11 mouse cellular contexts compared by ENCODE assay signal in the genomic region with DNA sequence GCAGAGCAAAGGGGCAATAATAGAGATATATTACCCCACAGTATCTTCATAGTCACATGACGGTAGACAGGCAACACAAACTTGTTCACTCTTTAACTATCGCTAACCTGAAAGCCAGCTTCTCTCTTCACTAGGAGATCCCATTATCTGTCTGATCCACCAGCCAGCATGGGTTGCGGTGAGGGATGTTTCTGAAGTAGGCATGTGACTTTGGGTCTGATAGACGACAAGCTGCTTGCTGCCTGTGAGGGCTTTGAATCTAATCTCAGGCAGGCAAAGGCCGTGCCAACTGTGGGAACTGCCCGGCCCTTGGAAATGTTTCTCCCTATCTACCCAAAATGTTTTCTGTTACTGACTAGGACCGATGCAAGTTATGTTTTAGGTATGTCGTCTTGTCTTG. TPM values are rescaled to one million over a fixed set of nuclear protein-coding genes. Genes with fewer than 3 reads are reported as not detected.
DNase-seq lines count a peak whose midpoint lies in the region; ATAC-seq and TF ChIP-seq lines count a peak whose summit lies in the region.
"Had no signal": no experiment of that assay in that cellular context is flagged by ENCODE, and none has a peak within 500 bp of the region (broad histone marks: within the 10 kb centered on the region; RNA-seq: fewer than 3 reads in every experiment).

No protein-coding gene starts in this region.

- peak overlapping the region; percentile 80; the same call in 1 of the 2 replicates for H3K4me2 ChIP-seq in stomach, embryonic 15.5 days
- H3K4me2 ChIP-seq in stomach, postnatal 0 days (replicated peaks; ENCODE audit: low read depth) = no peak overlapping the region
- H3K4me2 ChIP-seq in intestine, embryonic 15.5 days (replicated peaks) = peak overlapping the region; percentile 85; the same call in 1 of the 2 replicates
- no peak overlapping the region for H3K4me2 ChIP-seq in forebrain, embryonic 16.5 days (ENCODE audit: low read length)

- 81% methylated on average over 8 of the region's 8 CpGs for WGBS in stomach, embryonic 15.5 days
- 79% methylated on average over 8 of the region's 8 CpGs for WGBS in stomach, postnatal 0 days
- 82% methylated on average over 8 of the region's 8 CpGs for WGBS in intestine, embryonic 15.5 days
- 87% methylated on average over 8 of the region's 8 CpGs for WGBS in forebrain, embryonic 16.5 days

- no peaks in the 10 kb centered on the region for H3K27me3 ChIP-seq in stomach, embryonic 15.5 days (replicated peaks)
- H3K27me3 ChIP-seq in stomach, postnatal 0 days (ENCODE audit: control insufficient read depth, insufficient read depth, low read length) = no peaks in the 10 kb centered on the region
- H3K27me3 ChIP-seq in intestine, embryonic 15.5 days (replicated peaks) = no peaks in the 10 kb centered on the region
- no peaks in the 10 kb centered on the region for H3K27me3 ChIP-seq in forebrain, embryonic 16.5 days (replicated peaks; ENCODE audit: control insufficient read depth, insufficient read depth, low read length)
- H3K27me3 ChIP-seq: embryonic facial prominence, embryonic 12.5 days had no signal

- H3K4me3 ChIP-seq in stomach, embryonic 15.5 days (replicated peaks) = no peak overlapping the region
- no peak overlapping the region for H3K4me3 ChIP-seq in stomach, postnatal 0 days (ENCODE audit: low read depth, low read length)
- H3K4me3 ChIP-seq in intestine, embryonic 15.5 days (replicated peaks) = no peak overlapping the region
- no peak overlapping the region for H3K4me3 ChIP-seq in forebrain, embryonic 16.5 days (replicated peaks; ENCODE audit: low read length)

- no peak overlapping the region for H3K27ac ChIP-seq in stomach, embryonic 15.5 days
- H3K27ac ChIP-seq in stomach, postnatal 0 days (replicated peaks) = no peak overlapping the region
- no peak overlapping the region for H3K27ac ChIP-seq in intestine, embryonic 15.5 days
- no peak overlapping the region for H3K27ac ChIP-seq in forebrain, embryonic 16.5 days (ENCODE audit: low read length)
- H3K27ac ChIP-seq: embryonic facial prominence, embryonic 12.5 days had no signal

- no peaks in the 10 kb centered on the region; the same call in 1 of the 2 replicates for H3K4me1 ChIP-seq in stomach, embryonic 15.5 days
- 0 out of 2 replicates have a peak, but pooled peaks cover 3% of the 10 kb centered on the region for H3K4me1 ChIP-seq in stomach, postnatal 0 days (replicated peaks; ENCODE audit: control insufficient read depth, insufficient read depth)
- H3K4me1 ChIP-seq in intestine, embryonic 15.5 days (replicated peaks) = no peaks in the 10 kb centered on the region; the same call in none of the 2 replicates
- H3K4me1 ChIP-seq in forebrain, embryonic 16.5 days (replicated peaks; ENCODE audit: control insufficient read depth, insufficient read depth, low read length) = peaks cover 4% of the 10 kb centered on the region; the same call in 1 of the 2 replicates
- H3K4me1 ChIP-seq: embryonic facial prominence, embryonic 12.5 days had no signal

- H3K9me3 ChIP-seq in stomach, embryonic 15.5 days = no peaks in the 10 kb centered on the region
- H3K9me3 ChIP-seq in stomach, postnatal 0 days (ENCODE audit: control insufficient read depth, low read length) = no peaks in the 10 kb centered on the region
- no peaks in the 10 kb centered on the region for H3K9me3 ChIP-seq in intestine, embryonic 15.5 days
- H3K9me3 ChIP-seq in forebrain, embryonic 16.5 days (ENCODE audit: control insufficient read depth, low read length) = no peaks in the 10 kb centered on the region
- H3K9me3 ChIP-seq: embryonic facial prominence, embryonic 12.5 days had no signal

- peak; percentile 24 for DNase-seq in kidney, adult 9 months
- no peak for DNase-seq in kidney, adult 8-10 months
- no peak for DNase-seq in stomach, postnatal 0 days (ENCODE audit: low spot score)
- DNase-seq in right cerebral cortex, adult 2 months (ENCODE audit: low spot score in 2 of 2) = no peak
- DNase-seq in gastrocnemius, postnatal 4 days (ENCODE audit: low spot score in 2 of 2) = no peak
- DNase-seq: right cerebral cortex, postnatal 25 days; thymus, adult 2 months had no signal

- H3K9ac ChIP-seq in stomach, embryonic 15.5 days = no peak overlapping the region
- H3K9ac ChIP-seq in stomach, postnatal 0 days (ENCODE audit: low read length) = no peak overlapping the region
- H3K9ac ChIP-seq in intestine, embryonic 15.5 days = no peak overlapping the region
- H3K9ac ChIP-seq in forebrain, embryonic 16.5 days (replicated peaks; ENCODE audit: low read depth, low read length) = no peak overlapping the region
- H3K9ac ChIP-seq: embryonic facial prominence, embryonic 12.5 days had no signal

- 0 out of 2 replicates have a peak, but pooled peaks cover 11% of the 10 kb centered on the region for H3K36me3 ChIP-seq in stomach, embryonic 15.5 days
- peaks cover 2% of the 10 kb centered on the region; the same call in 1 of the 2 replicates for H3K36me3 ChIP-seq in stomach, postnatal 0 days (ENCODE audit: control insufficient read depth, insufficient read depth, low read length)
- H3K36me3 ChIP-seq in intestine, embryonic 15.5 days = no peaks in the 10 kb centered on the region
- H3K36me3 ChIP-seq in forebrain, embryonic 16.5 days (ENCODE audit: control insufficient read depth, insufficient read depth) = no peaks in the 10 kb centered on the region
- H3K36me3 ChIP-seq: embryonic facial prominence, embryonic 12.5 days had no signal

- TF ChIP-seq EP300 in stomach, postnatal 0 days (optimal IDR thresholded peaks at IDR 0.05) = no peak

- ATAC-seq in stomach, embryonic 15.5 days (ENCODE audit: insufficient read depth, low FRiP score, low read depth) = peak; percentile 59; the same call in 1 of the 2 replicates
- ATAC-seq in stomach, postnatal 0 days (ENCODE audit: low FRiP score, low TSS enrichment) = no peak
- ATAC-seq in intestine, embryonic 15.5 days = peak; percentile 11; the same call in 1 of the 2 replicates
- ATAC-seq in forebrain, embryonic 16.5 days = no peak

- no peak for TF ChIP-seq CTCF in stomach, postnatal 0 days (IDR thresholded peaks at IDR 0.05; ENCODE audit: low read depth)

RNA-seq across cellular contexts. Expression of a gene that starts 3.0 kb away (rescaled TPM):
- polyA plus RNA-seq in stomach, embryonic 15.5 days (2015; fragmentation: Nextera tagmentation; extraction: Ambion mirVana) = 75.7 and 84.7 TPM in 2 replicates
- polyA plus RNA-seq in stomach, postnatal 0 days (2015; fragmentation: Nextera tagmentation; extraction: Ambion mirVana) = 97.3 and 100 TPM in 2 replicates
- polyA plus RNA-seq in intestine, embryonic 15.5 days (2015; fragmentation: Nextera tagmentation; extraction: Ambion mirVana) = 134 and 140 TPM in 2 replicates
- polyA plus RNA-seq in forebrain, embryonic 16.5 days (2015; fragmentation: Nextera tagmentation; extraction: Ambion mirVana) = 22.4 and 33.1 TPM in 2 replicates
- 10 to 100 TPM; 24.4 to 26.4 TPM for total RNA-seq in gastrocnemius, postnatal 4 days (2021)

RNA-seq across cellular contexts. Expression of a gene that starts 28.2 kb away (rescaled TPM):
- polyA plus RNA-seq in stomach, embryonic 15.5 days (2015; fragmentation: Nextera tagmentation; extraction: Ambion mirVana) = 29.4 and 31.1 TPM in 2 replicates
- 16.8 and 19.6 TPM in 2 replicates for polyA plus RNA-seq in stomach, postnatal 0 days (2015; fragmentation: Nextera tagmentation; extraction: Ambion mirVana)
- polyA plus RNA-seq in intestine, embryonic 15.5 days (2015; fragmentation: Nextera tagmentation; extraction: Ambion mirVana) = 17.5 and 18.7 TPM in 2 replicates
- 8.1 and 9.4 TPM in 2 replicates for polyA plus RNA-seq in forebrain, embryonic 16.5 days (2015; fragmentation: Nextera tagmentation; extraction: Ambion mirVana)
- 10 to 100 TPM; 75.0 to 78.7 TPM for total RNA-seq in gastrocnemius, postnatal 4 days (2021)

RNA-seq across cellular contexts. Expression of a gene that starts 50.3 kb away (rescaled TPM):
- 3.6 and 4.1 TPM in 2 replicates for polyA plus RNA-seq in stomach, embryonic 15.5 days (2015; fragmentation: Nextera tagmentation; extraction: Ambion mirVana)
- polyA plus RNA-seq in stomach, postnatal 0 days (2015; fragmentation: Nextera tagmentation; extraction: Ambion mirVana) = 3.9 and 4.3 TPM in 2 replicates
- 3.3 and 4.0 TPM in 2 replicates for polyA plus RNA-seq in intestine, embryonic 15.5 days (2015; fragmentation: Nextera tagmentation; extraction: Ambion mirVana)
- 2.2 and 2.6 TPM in 2 replicates for polyA plus RNA-seq in forebrain, embryonic 16.5 days (2015; fragmentation: Nextera tagmentation; extraction: Ambion mirVana)
- 1 to 10 TPM; 5.1 to 5.7 TPM for total RNA-seq in gastrocnemius, postnatal 4 days (2021)

RNA-seq across cellular contexts. Expression of a gene that starts 50.6 kb away (rescaled TPM):
- 19.9 and 21.5 TPM in 2 replicates for polyA plus RNA-seq in stomach, embryonic 15.5 days (2015; fragmentation: Nextera tagmentation; extraction: Ambion mirVana)
- 20.8 and 22.2 TPM in 2 replicates for polyA plus RNA-seq in stomach, postnatal 0 days (2015; fragmentation: Nextera tagmentation; extraction: Ambion mirVana)
- 19.4 and 21.0 TPM in 2 replicates for polyA plus RNA-seq in intestine, embryonic 15.5 days (2015; fragmentation: Nextera tagmentation; extraction: Ambion mirVana)
- 33.3 and 33.8 TPM in 2 replicates for polyA plus RNA-seq in forebrain, embryonic 16.5 days (2015; fragmentation: Nextera tagmentation; extraction: Ambion mirVana)
- 10 to 100 TPM; 18.0 to 23.0 TPM for total RNA-seq in gastrocnemius, postnatal 4 days (2021)

Comparison
In these comparisons a context has a peak if more than half of its experiments do, and no peak if none do; other contexts are left out.
1. ATAC-seq: peak in stomach, embryonic 15.5 days (single experiment) and intestine, embryonic 15.5 days (single experiment); none in stomach, postnatal 0 days (single experiment) and forebrain, embryonic 16.5 days (single experiment).
2. H3K4me2 ChIP-seq: peak in stomach, embryonic 15.5 days (single experiment) and intestine, embryonic 15.5 days (single experiment); none in stomach, postnatal 0 days (single experiment) and forebrain, embryonic 16.5 days (single experiment).